Mouse (Mus musculus) lung, postnatal 4 days (tissue): ENCODE results near the gene Nr0b1.

ENCODE experiments used
- DNase-seq, 2 experiments: peaks; one replicate each; pipeline ENCODE4 v3.0.0; 2021

The Nr0b1 gene

DNA sequence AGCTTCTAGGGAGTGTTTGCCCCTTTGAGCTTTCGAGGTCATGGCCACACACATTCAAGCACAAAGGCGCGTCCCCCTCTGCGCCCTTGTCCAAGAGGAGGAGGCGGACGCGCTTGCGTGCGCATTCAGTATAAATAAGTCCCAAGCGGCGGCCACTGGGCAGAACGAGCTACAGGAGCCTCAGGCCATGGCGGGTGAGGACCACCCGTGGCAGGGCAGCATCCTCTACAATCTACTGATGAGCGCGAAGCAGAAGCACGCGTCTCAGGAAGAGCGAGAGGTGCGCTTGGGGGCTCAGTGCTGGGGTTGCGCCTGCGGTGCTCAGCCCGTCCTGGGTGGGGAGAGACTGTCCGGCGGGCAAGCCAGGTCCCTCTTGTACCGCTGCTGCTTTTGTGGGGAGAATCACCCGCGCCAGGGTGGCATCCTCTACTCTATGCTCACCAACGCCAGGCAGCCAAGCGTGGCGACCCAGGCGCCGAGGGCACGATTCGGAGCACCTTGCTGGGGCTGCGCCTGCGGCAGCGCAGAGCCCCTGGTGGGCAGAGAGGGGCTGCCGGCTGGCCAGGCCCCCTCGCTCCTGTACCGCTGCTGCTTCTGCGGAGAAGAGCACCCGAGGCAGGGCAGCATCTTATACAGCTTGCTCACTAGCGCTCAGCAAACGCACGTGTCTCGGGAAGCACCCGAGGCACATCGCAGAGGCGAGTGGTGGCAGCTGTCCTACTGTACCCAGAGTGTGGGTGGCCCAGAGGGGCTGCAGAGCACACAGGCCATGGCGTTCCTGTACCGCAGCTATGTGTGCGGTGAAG lies at the start of gene Nr0b1:
Gene Nr0b1, plus strand, starts transcription at position 151 of the 806 bp plus-strand sequence.
- no peak for DNase-seq

GRCm38 (mm10) chrX:86187250-86187649 lies 4.3 kb upstream of the Nr0b1 start:
- no peak for DNase-seq

DNA sequence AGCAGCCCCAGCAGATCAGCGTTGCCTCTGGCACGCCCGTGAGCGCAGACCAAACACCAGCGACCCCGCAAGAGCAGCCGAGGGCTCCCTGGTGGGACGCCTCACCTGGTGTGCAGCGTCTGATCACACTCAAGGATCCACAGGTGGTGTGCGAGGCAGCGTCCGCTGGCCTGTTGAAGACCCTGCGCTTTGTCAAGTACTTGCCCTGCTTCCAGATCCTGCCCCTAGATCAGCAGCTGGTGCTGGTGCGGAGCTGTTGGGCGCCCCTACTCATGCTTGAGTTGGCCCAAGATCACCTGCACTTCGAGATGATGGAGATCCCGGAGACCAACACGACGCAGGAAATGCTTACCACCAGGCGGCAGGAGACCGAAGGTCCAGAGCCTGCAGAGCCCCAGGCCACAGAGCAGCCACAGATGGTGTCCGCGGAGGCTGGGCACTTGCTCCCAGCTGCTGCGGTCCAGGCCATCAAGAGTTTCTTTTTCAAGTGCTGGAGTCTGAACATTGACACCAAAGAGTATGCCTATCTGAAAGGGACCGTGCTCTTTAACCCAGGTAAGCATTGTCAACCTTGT lies 943 bp downstream of the Nr0b1 start:
- no peak for DNase-seq

- DNase-seq, result no peak
Observed at GRCm38 (mm10) chrX:86193386-86193785, 1.8 kb downstream of the Nr0b1 start.

DNA sequence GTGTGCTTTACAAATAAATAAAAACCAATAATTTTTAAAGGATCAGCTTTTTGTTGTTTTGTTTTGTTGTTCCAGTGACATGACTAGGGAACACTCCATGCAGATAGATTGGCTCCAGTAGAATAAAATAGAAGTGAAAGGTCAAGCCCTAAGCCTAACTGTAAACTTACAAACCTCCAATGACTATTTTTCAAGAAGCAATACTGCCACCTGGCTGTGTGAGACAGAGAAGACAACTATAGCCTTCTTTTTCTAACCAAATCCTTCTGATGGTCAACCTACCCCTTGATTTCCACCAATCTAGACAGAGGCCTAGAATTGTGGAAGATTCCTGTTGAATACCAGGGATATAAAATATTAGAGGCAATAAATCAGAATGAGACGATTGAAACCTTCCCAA lies 45.7 kb downstream of the Nr0b1 start:
- no peak for DNase-seq
